ENCODE assay signal across 22 mouse cellular contexts in the genomic region with DNA sequence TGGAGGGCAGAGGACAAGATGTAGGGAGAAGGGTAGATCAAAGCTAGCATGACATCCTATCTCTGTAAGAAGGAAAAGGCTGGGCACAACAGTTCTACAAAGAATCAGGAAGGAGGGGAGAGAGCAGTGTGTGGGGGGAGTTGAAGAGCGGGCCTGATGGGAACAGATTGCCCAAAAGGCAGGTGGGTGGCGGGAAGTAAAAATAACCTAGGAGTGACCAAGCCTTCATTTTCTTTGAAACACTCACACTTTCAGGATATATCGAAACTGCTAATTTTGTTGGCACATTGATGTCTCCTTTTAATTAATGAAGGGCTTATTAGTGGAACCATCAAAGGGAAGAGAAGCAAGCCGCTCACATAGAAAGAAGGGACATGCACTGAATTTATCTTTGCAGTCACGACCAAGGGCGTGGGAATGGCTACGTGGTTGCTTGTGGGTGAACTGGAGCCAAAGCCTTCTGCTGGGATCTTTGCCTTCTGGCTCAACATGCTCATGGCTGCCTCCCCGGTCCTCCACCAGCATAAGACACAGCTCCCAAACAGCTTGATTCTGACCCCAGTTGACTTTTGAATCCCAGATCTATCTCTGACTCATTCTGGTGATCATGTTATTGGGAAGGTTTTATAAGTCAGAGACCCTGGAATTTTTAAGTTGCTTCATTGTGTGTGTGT.
DNase-seq lines count a peak whose midpoint lies in the region; ATAC-seq lines count a peak whose summit lies in the region.
"Had no signal": no experiment of that assay in that cellular context is flagged by ENCODE, and none has a peak within 500 bp of the region (broad histone marks: within the 10 kb centered on the region; RNA-seq: fewer than 3 reads in every experiment).

No protein-coding gene starts in this region.

- no peaks in the 10 kb centered on the region for H3K4me1 ChIP-seq in midbrain, embryonic 13.5 days (replicated peaks)
- H3K4me1 ChIP-seq: embryonic facial prominence, embryonic 13.5 days; heart, embryonic 10.5 days; intestine, embryonic 15.5 days; kidney, embryonic 15.5 days; neural tube, embryonic 13.5 days had no signal

- intact Hi-C loops in left cerebral cortex, postnatal 14 days (cut with DNase I), result no loop called here

- H3K4me3 ChIP-seq in midbrain, embryonic 13.5 days (replicated peaks), result no peak overlapping the region
- H3K4me3 ChIP-seq: embryonic facial prominence, embryonic 13.5 days; heart, embryonic 10.5 days; intestine, embryonic 15.5 days; kidney, embryonic 15.5 days; neural tube, embryonic 13.5 days had no signal

- ATAC-seq in activated CD4-positive, CD25-positive, alpha-beta regulatory T cell, adult 4 months, result no peak
- ATAC-seq in midbrain, embryonic 13.5 days, result no peak
- ATAC-seq: intestine, embryonic 15.5 days had no signal

- WGBS in midbrain, embryonic 13.5 days, result 88% methylated on average over 8 of the region's 8 CpGs

- no peaks in the 10 kb centered on the region for H3K36me3 ChIP-seq in midbrain, embryonic 13.5 days
- H3K36me3 ChIP-seq: embryonic facial prominence, embryonic 13.5 days; heart, embryonic 10.5 days; intestine, embryonic 15.5 days; kidney, embryonic 15.5 days; neural tube, embryonic 13.5 days had no signal

- no peak overlapping the region for H3K27ac ChIP-seq in midbrain, embryonic 13.5 days
- H3K27ac ChIP-seq: embryonic facial prominence, embryonic 13.5 days; heart, embryonic 10.5 days; hindbrain, embryonic 14.5 days; intestine, embryonic 15.5 days; kidney, embryonic 15.5 days; neural tube, embryonic 13.5 days; stomach, postnatal 0 days had no signal

- H3K27me3 ChIP-seq in midbrain, embryonic 13.5 days, result no peaks in the 10 kb centered on the region
- H3K27me3 ChIP-seq: embryonic facial prominence, embryonic 13.5 days; intestine, embryonic 15.5 days; kidney, embryonic 15.5 days; neural tube, embryonic 13.5 days had no signal

- no peak overlapping the region for H3K9ac ChIP-seq in midbrain, embryonic 13.5 days (replicated peaks)
- H3K9ac ChIP-seq: embryonic facial prominence, embryonic 13.5 days; hindbrain, embryonic 14.5 days; intestine, embryonic 15.5 days; kidney, embryonic 15.5 days; neural tube, embryonic 13.5 days had no signal

- peak; percentile 24 to 25 for DNase-seq in cerebellum, postnatal 10 days
- DNase-seq in cerebellum, adult 11 months, result no peak
- DNase-seq in right cerebral cortex, adult 2 months (ENCODE audit: low spot score in 2 of 2), result peak; percentile 72 to 74
- no peak for DNase-seq in right cerebral cortex, postnatal 4 days
- peak; percentile 60 to 70 for DNase-seq in left cerebral cortex, postnatal 14 days (ENCODE audit: low spot score in 2 of 2)
- peak; percentile 85 for DNase-seq in telencephalon, adult 2 months (ENCODE audit: low read depth, low spot score)
- DNase-seq: adrenal gland, adult 8-10 months; cerebellum, adult 18-20 months; gastrocnemius, postnatal 36 days; heart, postnatal 10 days; lung, adult 18-20 months; lung, postnatal 36 days; thymus, postnatal 36 days had no signal

- H3K9me3 ChIP-seq in midbrain, embryonic 13.5 days, result no peaks in the 10 kb centered on the region
- H3K9me3 ChIP-seq: embryonic facial prominence, embryonic 13.5 days; heart, embryonic 10.5 days; intestine, embryonic 15.5 days; kidney, embryonic 15.5 days; neural tube, embryonic 13.5 days had no signal

- H3K4me2 ChIP-seq in midbrain, embryonic 13.5 days (replicated peaks), result no peak overlapping the region
- H3K4me2 ChIP-seq: embryonic facial prominence, embryonic 13.5 days; hindbrain, embryonic 14.5 days; intestine, embryonic 15.5 days; kidney, embryonic 15.5 days; neural tube, embryonic 13.5 days had no signal

Comparison
In these comparisons a context has a peak if more than half of its experiments do, and no peak if none do; other contexts are left out.
1. DNase-seq: peak in cerebellum, postnatal 10 days (2 of 2), right cerebral cortex, adult 2 months (2 of 2), left cerebral cortex, postnatal 14 days (2 of 2) and telencephalon, adult 2 months (single experiment); none in cerebellum, adult 11 months (single experiment) and right cerebral cortex, postnatal 4 days (single experiment).